Mouse (Mus musculus) layer of hippocampus, postnatal 14 days (tissue): ENCODE measurements around the gene Hsp90ab1. TPM values are rescaled to one million over a fixed set of nuclear protein-coding genes. Genes with fewer than 3 reads are reported as not detected.
A peak's percentile ranks its signal among the peaks of the same experiment; 100 is the strongest.

ENCODE experiments used
- DNase-seq, 2 experiments: peaks; one replicate each; pipeline ENCODE4 v3.0.0; 2021 to 2022; ENCODE audit warnings: low spot score in 2 of 2, mixed read lengths in 1 of 2
- total RNA-seq, 2 experiments: library from RNA; stranded (reverse); gene quantifications; 2 replicates each; pipeline ENCODE4 v1.2.3; 2021

The Hsp90ab1 gene
- total RNA-seq, 2 experiments from 2014 or later, result 1,658 to 1,733 TPM

DNA sequence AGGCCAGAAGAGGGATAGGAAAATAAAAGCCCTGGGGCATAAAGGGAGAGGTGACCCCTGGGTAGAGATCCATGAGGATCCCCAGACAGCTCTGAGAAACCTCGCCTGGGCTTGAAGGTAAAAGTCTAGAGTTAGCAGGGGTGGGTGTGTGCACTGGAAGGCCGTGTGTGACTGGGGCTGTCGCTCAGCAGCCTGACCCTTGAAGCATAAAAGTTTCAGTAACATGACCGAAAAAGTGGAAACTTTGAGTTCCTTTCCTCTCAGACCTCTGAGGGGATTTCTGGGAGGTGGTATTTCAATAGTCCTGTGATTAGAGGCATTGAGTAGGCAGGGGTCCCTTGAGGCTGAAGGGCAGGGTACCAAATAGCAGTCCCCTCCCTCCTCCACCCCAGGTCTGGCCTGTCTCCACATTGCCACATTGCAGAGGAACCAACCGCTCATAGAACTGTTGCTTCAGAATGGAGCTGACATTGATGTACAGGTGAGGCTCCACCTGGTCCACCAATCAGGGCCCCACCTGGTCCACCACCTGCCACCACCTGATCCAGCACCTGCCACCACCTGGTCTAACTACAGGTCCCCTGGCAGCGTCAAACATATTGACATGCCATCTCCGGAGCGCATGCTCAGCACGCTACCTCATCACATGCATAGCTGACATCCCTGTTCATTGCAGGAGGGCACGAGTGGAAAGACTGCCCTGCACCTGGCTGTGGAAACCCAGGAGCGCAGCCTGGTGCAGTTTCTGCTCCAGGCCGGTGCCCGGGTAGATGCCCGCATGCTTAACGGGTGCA lies 13.1 kb downstream of the Hsp90ab1 start:
- DNase-seq, result no peak

DNA sequence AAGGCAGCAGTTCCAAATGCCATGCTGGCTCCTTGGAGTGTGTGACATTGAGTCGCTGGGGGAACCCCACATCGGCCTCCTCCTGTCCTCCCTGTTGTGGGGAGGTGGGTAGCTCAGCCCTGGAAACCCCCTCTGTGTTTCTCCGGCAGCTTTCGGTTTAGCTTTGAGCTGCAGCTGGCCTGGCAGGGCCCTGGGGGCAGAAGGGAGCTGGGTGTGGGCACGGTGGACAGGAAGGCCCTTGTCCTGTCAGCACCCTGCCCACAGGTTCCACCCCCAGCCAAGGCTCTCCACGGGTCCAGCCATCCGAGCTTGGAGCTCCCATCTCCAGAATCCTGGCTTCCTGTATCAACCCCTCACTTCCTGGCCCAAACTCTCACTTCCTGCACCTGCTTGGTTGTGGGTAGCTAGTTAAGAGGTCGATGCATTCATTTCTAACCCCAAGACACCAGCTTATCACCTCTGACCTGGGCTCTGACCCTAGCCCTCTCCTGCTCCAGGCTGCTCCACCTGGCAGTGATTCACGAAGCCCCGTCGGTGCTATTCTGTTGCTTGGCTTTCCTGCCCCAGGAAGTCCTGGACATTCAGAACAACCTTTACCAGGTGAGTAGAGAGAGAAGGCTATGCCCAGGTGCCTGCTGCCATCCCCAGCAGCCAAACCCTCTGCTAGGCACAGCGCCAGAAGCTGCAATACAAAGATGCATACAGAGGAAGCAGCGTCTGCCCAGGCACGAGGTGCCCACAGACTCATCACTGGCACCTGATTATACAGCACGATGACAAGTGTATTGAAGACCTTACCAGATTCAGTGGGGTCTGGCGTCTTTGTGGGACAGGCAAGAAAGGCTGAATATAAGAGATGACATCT lies 14.8 kb downstream of the Hsp90ab1 start:
- DNase-seq, result no peak

DNA sequence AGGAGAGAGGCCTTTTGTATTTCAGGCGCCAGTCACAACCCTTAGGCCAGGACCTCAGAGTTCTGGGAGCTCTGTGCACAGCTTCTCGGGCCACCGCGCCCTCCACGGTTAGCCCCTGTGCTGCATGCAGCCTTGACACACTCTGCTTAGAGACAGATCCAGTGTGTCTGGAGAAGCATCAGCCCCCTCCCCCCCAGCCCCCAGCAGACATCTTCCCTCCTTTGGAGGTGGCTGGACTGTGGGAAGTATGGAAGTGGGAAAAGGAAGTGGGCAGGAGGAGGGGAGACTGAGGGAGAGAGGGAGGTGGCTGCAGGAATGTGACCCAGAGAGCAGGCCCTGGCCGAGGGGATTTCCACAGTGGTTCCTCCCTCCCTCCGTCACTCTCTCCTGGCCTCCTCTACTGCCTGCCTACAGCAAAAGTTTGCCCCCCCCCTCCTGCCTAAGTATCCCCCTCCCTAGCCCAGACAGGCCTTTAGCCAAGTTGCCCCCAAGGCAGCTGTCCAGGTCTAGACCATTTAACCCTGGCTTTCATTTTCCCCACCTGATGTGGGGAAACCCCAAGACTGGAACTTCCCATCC lies 15.7 kb downstream of the Hsp90ab1 start:
- no peak for DNase-seq

DNA sequence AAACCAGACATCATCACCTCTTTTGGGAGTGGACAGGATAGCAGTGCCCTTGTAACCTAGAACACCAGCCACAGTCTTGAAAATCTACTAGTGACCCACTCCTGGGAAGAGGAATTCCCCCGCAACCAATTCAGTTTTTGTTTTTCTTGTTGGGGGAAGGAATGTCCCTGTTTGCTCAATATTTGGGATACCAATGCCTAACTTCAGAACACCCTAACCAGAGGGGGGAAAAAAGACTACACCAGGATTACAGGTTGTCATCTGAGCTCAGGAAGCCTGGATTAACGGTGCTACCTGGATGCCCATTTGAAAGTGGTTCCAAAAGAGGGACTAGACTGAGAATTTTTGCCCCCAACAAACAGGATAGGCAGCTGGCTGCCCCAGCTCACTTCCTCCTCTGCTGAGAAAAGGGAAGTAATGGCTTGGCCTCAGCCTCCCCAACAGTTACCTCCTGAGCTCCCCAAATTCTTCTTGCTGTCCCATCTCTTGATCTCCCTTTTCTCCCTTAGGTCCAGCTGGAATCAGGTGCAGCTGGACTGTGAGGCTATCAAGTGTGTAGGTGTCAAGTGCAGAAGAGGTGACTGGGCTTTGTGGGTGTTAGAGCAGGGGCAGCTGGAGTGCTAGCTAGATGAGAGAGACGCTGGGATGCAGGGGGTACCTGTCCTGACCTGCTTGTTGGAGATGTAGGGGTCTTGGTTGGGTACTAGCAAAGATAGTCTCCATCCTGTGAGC lies 16.4 kb downstream of the Hsp90ab1 start:
- DNase-seq, result no peak

DNA sequence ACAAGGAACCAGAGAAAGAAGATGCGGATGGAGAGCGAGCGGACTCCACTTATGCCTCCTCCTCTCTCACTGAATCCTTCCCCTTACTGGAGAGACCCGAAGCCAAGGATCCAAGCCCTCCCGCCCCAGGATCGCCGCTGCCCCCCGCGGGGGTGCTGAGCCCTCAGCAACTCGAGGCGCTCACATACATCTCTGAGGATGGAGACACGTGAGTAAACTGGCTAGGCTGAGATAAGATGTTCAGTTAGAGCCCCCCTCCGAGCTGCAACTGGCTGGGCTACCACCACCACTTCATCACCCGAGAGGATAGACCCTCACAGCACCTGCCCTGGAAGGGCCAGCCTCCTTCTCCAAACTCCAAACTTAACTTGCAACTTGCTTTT lies 17.0 kb downstream of the Hsp90ab1 start:
- no peak for DNase-seq

GRCm38 (mm10) chr17:45555452-45556106 lies 17.5 kb downstream of the Hsp90ab1 start, which contains the start of gene Nfkbie:
Nfkbie (plus strand) TSS chr17:45555703.
- peak; percentile 83 to 90 for DNase-seq

DNA sequence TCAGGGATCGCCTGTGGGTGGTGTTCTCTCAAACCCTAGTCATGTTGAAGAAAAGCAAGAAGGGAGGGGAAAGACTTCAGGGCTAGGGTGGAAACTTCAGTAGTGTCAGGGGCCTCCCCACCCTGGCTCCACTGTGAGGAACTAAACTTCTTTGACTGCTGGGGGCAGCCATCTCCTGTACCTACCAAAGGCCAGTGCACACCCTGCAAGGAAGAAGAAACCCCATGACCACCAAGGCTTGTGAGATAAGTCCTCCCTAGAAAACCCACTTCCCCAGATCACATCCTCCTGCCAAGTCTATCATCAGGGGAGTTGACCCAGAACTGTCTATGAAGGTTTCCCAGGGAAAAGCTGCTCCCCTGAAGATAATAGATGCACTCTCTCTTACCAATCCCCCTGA lies 18.7 kb downstream of the Hsp90ab1 start:
- DNase-seq, result no peak

GRCm38 (mm10) chr17:45553065-45553464 lies 20.0 kb downstream of the Hsp90ab1 start:
- DNase-seq, result no peak

DNA sequence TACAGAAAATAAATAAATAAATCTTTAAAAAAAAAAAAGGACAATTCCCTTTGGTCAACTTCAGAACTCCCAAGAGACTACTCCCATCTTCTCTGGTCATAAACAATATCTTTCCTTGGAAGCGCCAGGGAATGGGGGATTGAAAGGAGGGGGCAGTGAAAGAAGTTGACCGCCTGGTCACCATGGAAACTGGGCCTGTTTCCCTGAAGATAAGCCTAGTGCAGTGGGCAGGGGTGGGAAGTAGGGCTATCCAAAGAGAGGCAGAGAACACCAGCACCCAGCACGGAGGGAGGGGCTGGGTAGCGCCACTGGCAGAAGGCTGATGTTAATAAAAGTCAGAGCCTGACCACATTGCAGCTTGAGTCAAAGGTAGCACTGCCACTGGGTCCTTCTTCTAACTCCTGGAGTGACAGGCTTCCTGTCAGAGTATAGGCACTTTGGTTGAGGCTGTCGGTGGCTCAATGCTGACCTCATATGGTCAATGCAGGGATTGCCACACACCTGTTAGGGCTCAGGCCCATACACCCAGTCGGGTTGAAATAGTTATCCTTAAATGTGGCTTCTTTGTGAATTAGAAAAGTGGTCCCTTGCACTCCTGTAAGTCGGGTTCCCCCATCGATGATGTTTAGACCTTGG lies 21.1 kb downstream of the Hsp90ab1 start:
- DNase-seq, result peak; percentile 81 to 87

- DNase-seq, result no peak
Measured at GRCm38 (mm10) chr17:45551249-45551796, 21.7 kb downstream of the Hsp90ab1 start.

DNA sequence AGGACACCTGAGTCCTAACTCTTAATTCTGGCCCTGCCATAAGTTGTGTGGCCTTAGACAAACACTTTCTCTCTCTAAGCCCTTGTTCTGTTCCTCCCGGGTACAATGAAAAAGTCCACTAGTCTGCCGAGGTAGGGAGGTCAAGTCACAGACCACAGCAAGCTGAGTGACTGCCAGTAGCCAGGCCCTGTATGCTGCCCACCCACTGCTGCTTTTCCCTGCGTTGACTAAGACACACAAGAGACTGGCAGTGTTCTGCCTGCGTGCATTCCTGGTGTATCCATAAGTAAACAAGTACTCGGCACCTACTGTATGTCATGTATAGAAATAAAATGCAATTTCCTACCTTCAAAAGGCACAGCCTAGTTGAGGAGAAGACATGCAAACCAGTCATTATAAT lies 22.8 kb downstream of the Hsp90ab1 start:
- no peak for DNase-seq

GRCm38 (mm10) chr17:45549617-45550181 lies 23.4 kb downstream of the Hsp90ab1 start, which contains the start of gene Tmem151b:
Tmem151b (minus strand) TSS chr17:45549677.
- DNase-seq, result peak in 1 of 2 experiments; percentile 70

- peak in 1 of 2 experiments; percentile 73 for DNase-seq
Measured at GRCm38 (mm10) chr17:45548541-45549512, 24.2 kb downstream of the Hsp90ab1 start.

DNA sequence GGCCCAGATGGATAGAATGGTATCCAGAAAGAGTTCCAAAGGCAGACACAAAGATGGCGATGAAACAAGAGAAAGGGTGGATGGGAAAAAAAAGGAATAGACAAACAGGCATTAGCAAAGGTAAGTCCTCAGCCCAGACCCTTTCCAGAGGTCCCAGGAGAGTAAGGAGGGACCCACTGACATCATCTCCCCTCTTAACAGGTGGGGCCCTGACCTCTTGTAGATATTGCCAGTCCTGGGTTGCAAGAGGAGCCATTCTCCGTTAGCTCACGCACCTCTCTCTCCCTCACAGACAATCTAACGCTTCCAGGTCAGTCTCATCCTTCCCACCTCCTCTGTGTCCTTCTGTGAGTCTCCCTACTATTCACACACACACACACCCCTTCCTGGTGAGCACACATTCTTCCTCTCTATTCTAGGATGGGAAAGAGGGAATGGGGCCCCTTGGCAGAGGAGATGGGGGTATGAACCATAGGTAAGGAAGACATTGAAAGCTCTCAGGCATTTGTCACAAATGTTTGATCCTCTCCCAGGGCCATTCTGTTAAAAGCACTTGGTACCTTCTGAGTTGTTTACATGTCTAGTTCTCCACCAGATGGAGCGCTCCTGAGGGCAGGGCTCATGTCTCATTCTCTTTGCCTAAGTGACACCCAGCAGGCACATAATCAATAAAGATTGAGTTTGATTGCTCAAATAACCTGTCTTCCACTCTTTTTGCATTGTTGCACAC lies 25.4 kb downstream of the Hsp90ab1 start:
- no peak for DNase-seq

DNA sequence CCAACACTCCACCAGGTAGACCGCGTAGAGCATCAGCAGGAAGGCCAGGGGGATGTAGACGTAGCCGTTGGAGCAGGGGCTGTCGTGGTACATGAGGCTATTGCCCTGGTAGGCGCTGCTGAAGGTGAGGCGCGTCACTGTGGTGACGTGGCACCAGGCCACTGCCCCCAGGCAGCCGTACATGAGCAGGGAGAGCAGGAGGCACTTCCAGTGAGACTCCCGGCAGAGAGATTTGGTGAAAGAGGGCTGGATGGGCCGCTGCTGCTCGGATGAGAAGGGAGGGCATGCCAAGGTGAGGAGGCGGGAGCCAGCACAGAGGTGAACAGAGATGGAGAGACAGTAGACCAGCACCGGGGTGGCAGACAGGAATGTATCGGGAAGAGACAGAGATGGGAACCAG lies 26.1 kb downstream of the Hsp90ab1 start:
- DNase-seq, result no peak

GRCm38 (mm10) chr17:45545278-45545961 lies 27.7 kb downstream of the Hsp90ab1 start:
- no peak for DNase-seq

DNA sequence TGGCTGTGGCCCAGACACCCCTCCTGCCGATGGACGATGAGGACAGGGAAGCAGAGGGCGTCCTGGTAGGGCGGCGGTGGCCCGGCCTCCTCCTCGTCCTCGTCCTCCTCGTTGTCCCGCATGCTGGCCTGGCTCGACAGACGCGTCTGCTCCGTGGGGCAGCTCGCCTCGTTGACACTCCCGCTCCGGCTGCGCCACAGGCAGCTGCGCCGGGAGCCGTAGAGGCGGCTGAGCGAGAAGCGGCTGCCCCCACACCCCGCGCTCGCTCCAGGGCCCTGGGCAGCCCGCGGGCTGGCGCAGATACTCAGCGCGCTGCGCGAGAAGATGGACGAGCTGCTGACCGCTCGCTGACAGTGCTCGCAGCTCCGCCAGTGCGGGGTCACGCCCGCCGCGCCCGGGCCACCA lies 28.2 kb downstream of the Hsp90ab1 start:
- DNase-seq, result no peak
